Mouse (Mus musculus) cerebellum, adult 9-11 months (tissue): Measurements from ENCODE around the gene Trit1.
"Not testable (repeated sequence)": the region's sequence is repeated elsewhere in the genome, so short reads cannot be mapped to it uniquely, and the experiment has no call there.

Experiments used
- DNase-seq: peaks from one replicate; pipeline ENCODE4 v3.0.0; 2022

Trit1 gene

GRCm38 (mm10) chr4:123016451-123016957, at the start of gene Trit1:
Trit1 (plus strand) TSS chr4:123016597.
- peak; percentile 94 for DNase-seq

GRCm38 (mm10) chr4:122968106-122968505, 48.3 kb upstream of the Trit1 start:
- DNase-seq: no peak

GRCm38 (mm10) chr4:122971191-122971590, 45.2 kb upstream of the Trit1 start:
- no peak for DNase-seq

GRCm38 (mm10) chr4:122971646-122972045, 44.8 kb upstream of the Trit1 start:
- no peak for DNase-seq

GRCm38 (mm10) chr4:122972056-122972455, 44.3 kb upstream of the Trit1 start:
- DNase-seq: no peak

- DNase-seq: no peak
Observed at GRCm38 (mm10) chr4:122974976-122975520, 41.3 kb upstream of the Trit1 start.

- DNase-seq: no peak
Observed at GRCm38 (mm10) chr4:122976885-122977284, 39.5 kb upstream of the Trit1 start.

GRCm38 (mm10) chr4:122978850-122979249, 37.5 kb upstream of the Trit1 start:
- DNase-seq: no peak

- no peak for DNase-seq
Observed at GRCm38 (mm10) chr4:122979826-122980225, 36.6 kb upstream of the Trit1 start.

- DNase-seq: no peak
Observed at GRCm38 (mm10) chr4:122980684-122981083, 35.7 kb upstream of the Trit1 start.

- no peak for DNase-seq
Observed at GRCm38 (mm10) chr4:122981238-122981637, 35.2 kb upstream of the Trit1 start.

- DNase-seq: no peak
Observed at GRCm38 (mm10) chr4:122981930-122982329, 34.5 kb upstream of the Trit1 start.

GRCm38 (mm10) chr4:122982537-122982936, 33.9 kb upstream of the Trit1 start:
- no peak for DNase-seq

GRCm38 (mm10) chr4:122983486-122984261, 32.7 kb upstream of the Trit1 start:
- DNase-seq: no peak

- DNase-seq: no peak
Observed at GRCm38 (mm10) chr4:122985110-122985509, 31.3 kb upstream of the Trit1 start.

GRCm38 (mm10) chr4:122987421-122987820, 29.0 kb upstream of the Trit1 start:
- no peak for DNase-seq

GRCm38 (mm10) chr4:122988004-122988403, 28.4 kb upstream of the Trit1 start:
- DNase-seq: not testable (repeated sequence)

GRCm38 (mm10) chr4:122991177-122991576, 25.2 kb upstream of the Trit1 start:
- no peak for DNase-seq

- DNase-seq: no peak
Observed at GRCm38 (mm10) chr4:122992276-122992675, 24.1 kb upstream of the Trit1 start.

GRCm38 (mm10) chr4:122995404-122996220, 20.8 kb upstream of the Trit1 start, which contains the start of gene Mycl:
Mycl (plus strand) TSS chr4:122995652.
- DNase-seq: peak; percentile 80

- peak; percentile 50 for DNase-seq
Observed at GRCm38 (mm10) chr4:122996221-122996617, 20.2 kb upstream of the Trit1 start.

GRCm38 (mm10) chr4:122996618-122997381, 19.6 kb upstream of the Trit1 start:
- no peak for DNase-seq
